Mouse (Mus musculus) adrenal gland (tissue): Measurements from ENCODE around the gene Gm17677.

Experiments
- intact Hi-C: fragments of 180-260 bp; cut with DNase I; formaldehyde crosslinking; loops from one replicate; pipeline ENCODE4 v1.15.1; 2025
- long read RNA-seq, 2 experiments: library from polyadenylated mRNA; unstranded; transcript quantifications; one replicate each; pipeline ENCODE4 v2.0.0; 2020; ENCODE audit warnings: borderline replicate concordance in 1 of 2; ENCODE audit not compliant: insufficient replicate concordance in 1 of 2

Gm17677 gene
- long read RNA-seq, experiment 1 = 0 reads
- long read RNA-seq, experiment 2 = 0 reads

DNA sequence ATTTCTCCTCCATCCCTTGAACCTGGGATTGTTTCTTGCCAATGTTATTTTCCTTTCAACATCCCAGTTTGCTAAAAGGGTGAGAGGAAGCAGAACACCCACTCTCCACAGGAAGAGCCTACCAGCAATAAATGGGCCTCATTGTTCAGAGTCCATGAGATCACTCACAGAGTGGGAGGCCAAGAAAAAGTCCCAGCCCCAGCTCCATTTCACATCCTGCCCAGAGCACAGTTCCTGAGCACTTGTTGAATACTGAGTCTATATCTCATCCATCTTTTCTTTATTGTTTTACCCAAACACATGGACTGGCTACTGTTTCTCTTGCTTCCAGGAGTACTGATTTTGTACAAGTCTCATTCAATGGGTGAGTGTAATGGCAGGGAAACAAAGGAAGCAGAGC, at the start of gene Gm17677:
Gene Gm17677 (plus strand): TSS at position 301 of the 400 bp plus-strand sequence.
- intact Hi-C loops = no loop called here

DNA sequence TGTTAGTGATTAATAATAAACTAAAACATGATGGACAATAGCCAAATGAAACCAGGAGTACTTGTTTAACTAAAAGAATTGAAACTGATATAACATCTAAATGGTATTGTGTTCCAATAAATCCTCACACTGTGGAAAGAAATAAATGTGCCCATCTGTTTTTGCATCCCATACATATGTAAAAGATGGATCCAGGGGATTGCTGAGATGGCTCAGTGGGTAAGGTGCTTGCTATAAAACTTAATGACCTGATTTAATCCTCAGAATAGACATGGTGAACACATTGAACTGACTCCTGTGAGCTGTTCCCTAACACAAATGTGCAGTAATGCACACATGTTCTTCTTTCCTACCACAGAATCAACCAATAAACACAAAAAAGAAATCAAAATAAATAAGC, 48.9 kb upstream of the Gm17677 start:
- intact Hi-C loops = no loop called here

DNA sequence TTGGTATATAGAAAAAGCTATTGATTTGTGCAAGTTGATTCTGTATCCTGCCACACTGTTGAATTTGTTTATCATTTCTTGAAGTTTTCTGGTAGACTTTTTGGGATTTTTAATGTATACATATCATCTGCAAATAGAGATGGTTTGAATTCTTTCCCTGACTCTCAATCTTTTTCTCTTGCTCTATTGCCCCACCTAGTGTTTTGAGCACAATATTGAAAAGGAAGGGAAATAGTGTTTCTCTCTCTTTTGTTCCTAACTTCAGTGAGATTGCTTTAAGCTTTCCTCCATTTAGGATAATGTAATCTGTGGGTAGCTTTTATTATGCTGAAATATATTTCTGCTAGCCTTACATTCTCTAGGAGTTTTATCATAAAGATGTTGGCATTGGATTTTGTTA, 33.6 kb upstream of the Gm17677 start:
- intact Hi-C loops = no loop called here

DNA sequence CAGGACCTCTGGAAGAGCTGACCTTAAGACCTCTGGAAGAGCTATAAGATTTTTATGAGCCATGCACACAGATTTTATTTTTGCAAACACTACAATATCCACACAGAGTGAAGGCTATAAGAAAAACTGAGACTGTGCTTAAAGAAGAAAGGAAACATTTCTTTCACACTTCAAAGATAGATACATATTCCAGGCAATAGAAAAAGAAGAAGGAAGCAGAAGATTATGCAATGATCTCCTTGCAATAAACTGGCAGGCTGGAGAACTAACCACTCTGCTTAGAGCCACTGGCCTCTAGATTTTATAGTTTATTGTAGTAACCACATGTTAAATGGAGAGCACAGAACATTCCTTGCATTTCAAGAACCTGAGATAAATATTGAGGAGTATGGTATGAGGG, 16.0 kb downstream of the Gm17677 start:
- intact Hi-C loops = no loop called here

DNA sequence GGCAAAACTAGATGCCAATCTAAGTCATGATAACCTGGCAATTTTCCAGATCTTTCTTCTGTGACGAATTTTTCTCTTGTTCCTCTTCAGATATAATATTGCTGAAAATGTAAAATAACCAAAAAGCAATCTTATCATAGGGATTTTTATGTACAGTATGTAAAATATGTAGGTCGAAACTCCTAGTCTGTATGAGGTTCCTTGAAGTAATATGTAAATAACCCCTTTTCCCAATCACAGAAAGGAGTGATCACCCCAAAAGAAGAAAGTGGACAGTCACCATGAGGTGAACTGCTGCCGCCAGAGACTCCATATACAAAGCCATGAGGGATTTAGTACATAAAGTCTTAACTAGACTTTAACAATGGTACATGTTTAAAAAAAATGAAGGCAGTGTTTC, 37.2 kb downstream of the Gm17677 start, which contains the start of gene Gm17727:
Gene Gm17727 (minus strand): TSS at position 101 of the 400 bp plus-strand sequence.
- intact Hi-C loops = no loop called here

DNA sequence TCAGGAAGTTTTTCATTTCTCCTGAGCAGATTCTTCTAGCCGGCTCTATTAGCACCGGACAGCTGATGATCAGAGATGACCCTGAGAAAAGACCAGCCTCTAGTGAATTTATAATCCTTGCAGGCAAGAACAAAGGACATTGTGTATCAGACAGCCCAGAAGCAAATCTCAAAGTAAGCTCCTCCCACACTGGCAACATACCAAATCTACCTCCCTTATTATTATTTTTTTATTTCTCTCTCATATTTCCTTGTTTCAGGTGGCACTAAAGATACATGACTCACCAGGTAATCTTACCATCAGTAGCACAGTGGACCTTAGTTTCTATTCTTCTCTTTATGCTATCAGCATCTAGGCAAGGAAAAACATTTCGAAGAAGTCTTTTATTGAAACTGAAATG, 49.2 kb downstream of the Gm17677 start, which contains the start of the genes Gm27235 and D730048I06Rik:
Gene Gm27235 (minus strand): TSS at position 101 of the 400 bp plus-strand sequence.
Gene D730048I06Rik (minus strand): TSS at position 112 of the 400 bp plus-strand sequence.
- intact Hi-C loops = no loop called here
